Mouse (Mus musculus) heart, adult 18-20 months (tissue): ENCODE data around the gene BC067074. TPM values are rescaled to one million over a fixed set of nuclear protein-coding genes. Genes with fewer than 3 reads are reported as not detected.

Experiments
- total RNA-seq, 2 experiments: library from RNA; stranded (reverse); gene quantifications; 2 replicates each; pipeline ENCODE4 v1.2.3; 2021

Gene BC067074
- total RNA-seq, 2 experiments from 2014 or later, result 3.1 to 3.2 TPM

Other genes with a start within 250 kb of the BC067074 start
- gene Gpx8, start 246.7 kb upstream of the BC067074 start, total RNA-seq, result 10 to 100 TPM; 31.2 to 42.3 TPM
- 1 to 10 TPM in 1 of 2 experiments, under 1 TPM in 1; 0.62 to 1.2 TPM for gene Gzma, start 192.2 kb upstream of the BC067074 start, total RNA-seq
- under 1 TPM; 0.44 to 0.57 TPM for gene Esm1, start 83.5 kb upstream of the BC067074 start, total RNA-seq
- gene Gzmk, start 67.3 kb upstream of the BC067074 start, total RNA-seq, result not detected